Mouse (Mus musculus): ENCODE data around the gene Gm45062.
A peak's percentile ranks its signal among the peaks of the same experiment; 100 is the strongest.
"Not testable (repeated sequence)": the region's sequence is repeated elsewhere in the genome, so short reads cannot be mapped to it uniquely, and the experiment has no call there.

Gene Gm45062

DNA sequence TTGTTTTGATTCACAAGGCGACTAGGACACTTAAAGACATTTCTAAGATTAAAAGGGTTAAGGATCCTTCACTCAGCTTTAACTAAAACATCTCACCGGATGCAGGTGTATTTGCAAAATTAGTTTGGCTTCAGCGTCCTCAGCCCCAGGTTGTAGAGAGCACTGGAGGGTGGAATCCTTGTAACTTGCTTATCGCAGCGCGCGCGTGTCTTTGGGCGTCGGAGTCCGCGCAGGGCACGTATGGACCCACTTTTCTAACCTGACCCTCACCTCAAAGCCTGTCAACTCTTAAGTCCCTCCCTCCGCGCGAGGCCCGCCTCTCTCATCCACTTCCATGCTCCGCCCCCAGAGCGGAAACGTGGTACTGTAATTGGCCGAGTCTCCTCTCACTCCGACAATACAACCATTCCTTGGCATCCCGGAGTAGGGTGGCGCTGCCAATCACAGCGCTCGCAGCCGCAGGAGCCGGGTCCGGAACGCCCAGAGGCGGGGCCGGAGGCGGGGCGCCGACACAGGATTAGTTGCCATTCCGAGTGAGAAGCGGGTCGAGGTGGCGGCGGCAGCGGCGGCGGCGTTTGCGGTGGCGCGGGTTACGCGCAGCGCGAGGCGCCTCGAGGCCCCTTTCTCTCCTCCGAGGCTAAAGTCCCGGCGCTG lies 249.8 kb downstream of the Gm45062 start:
- DNase-seq (ENCODE audit: extremely low spot score): peak; percentile 98

DNA sequence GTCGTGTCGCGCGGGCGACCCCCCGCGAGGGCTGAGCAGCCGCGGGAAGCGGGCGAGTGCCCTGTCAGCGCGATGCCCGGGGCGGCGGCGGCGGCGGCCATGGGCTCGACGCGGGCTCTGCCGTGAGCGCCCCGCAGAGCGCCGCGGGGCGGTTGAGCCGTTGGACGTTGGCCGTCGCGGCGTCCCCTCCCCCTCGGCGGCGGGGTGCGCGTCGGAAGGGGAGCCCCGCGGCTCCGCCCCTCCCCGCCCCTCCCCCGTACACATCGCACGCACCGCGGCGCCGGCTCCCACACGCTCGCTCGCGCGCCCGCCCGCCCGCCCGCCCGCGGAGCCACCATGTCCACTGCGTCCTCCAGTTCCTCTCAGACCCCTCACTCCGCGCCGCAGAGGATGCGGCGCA lies 250.3 kb downstream of the Gm45062 start, which contains the start of gene Glcci1:
TSS of gene Glcci1 (plus strand) at position 50 of the 400 bp plus-strand sequence.
- DNase-seq (ENCODE audit: extremely low spot score): peak; percentile 75

DNA sequence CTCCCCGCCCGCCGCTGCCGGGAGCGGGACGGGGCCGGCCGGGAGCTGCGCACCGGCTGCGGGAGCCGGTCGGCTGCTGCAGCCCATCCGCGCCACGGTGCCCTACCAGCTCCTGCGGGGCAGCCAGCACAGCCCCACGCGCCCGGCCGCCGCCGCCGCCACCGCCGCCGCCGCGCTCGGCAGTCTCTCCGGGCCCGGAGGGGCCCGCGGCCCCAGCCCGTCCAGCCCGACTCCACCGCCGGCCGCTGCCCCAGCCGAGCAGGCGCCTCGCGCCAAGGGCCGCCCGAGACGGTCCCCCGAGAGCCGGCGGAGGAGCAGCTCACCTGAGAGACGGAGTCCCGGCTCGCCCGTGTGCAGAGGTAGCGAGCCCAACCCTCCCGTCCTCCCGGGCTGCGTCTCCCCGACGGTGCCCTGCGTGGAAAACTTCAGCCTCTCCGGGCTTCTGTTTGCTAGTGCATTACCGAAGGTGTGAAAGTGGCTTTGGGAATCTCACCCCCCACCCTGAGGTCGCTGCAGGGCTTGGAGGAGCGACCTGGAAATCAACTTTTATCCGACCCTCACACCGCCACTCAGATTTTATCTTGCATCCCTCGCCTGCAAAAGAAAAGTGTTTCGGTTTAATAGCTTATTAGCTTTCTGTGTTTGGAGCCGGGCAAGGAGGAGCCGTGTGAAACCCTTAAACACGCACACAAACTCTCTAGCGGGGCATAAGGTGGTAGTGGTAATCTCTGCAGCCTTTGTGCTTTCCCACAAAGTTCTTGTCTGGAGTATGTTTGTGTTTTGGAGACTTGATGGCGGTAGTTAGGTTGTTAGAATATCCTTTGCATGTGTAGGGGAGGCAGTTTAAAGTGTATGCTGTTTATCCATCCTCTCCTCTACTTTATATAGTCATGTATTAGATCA lies 251.0 kb downstream of the Gm45062 start:
- DNase-seq (ENCODE audit: extremely low spot score): no peak

DNA sequence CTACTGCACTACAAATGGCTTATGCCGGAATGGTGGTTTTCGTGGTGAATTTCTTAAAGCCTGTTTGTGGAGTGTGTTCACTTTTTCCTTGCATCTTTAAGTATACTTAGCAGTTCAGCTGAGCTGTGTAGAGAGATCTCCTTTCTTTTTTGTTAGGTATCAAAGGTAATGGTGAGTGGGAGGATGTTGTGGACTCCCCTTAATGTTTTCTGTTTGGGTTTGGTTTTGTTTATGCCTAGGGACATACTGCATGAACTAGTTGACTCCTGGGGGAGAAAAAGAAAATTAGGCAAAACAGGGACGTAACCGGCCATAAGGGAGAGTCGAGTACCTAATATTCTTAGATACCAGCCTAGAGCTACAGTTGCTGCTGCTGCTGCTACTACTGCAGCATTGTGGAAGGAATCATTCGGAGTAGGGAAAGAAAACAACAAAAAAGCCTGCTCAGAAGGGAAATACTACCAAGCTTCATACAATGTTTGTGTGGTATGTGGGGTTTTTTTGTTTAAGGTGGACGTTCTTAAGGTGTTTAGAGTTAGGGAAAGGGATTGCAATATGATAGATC lies 251.7 kb downstream of the Gm45062 start:
- peak; percentile 14 for DNase-seq (ENCODE audit: extremely low spot score)

DNA sequence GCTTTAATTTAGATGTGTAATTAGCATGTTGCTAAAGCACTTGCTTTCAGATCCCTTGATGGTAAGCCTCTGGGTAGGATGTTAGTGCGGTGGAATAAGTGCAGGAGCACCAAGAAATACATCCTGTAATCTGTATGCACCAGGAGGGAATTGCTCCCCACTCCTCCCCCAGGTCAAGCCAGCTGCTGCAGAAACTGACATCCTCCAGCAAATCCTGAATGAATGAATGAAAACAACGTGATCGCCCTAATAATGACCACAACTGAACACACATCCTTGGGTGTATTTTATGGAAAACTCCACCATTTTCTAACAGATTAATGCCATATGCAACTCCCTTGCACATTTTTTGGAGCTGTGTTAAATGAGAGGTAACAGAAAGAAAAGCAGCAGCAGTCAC lies 252.2 kb downstream of the Gm45062 start:
- DNase-seq (ENCODE audit: extremely low spot score): no peak

DNA sequence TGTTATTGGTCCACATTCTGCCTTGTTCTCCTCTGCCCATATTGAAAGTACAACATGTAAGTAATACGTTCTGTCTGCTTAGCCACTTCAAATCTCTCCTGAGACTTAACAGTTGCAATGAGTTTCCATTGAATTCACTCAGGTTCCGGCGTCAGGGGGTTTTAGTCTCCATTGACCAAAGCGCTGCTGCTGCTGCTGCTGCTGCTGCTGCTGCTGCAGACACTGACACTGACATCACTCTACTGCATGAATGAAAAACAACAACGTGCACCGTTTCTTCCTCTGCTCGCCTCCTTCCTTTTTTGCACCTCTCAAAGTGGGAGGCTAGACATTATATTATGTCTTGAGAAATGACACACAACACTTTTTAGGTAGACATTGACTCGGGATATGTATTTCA lies 253.2 kb downstream of the Gm45062 start:
- peak; percentile 11 for DNase-seq (ENCODE audit: extremely low spot score)

DNA sequence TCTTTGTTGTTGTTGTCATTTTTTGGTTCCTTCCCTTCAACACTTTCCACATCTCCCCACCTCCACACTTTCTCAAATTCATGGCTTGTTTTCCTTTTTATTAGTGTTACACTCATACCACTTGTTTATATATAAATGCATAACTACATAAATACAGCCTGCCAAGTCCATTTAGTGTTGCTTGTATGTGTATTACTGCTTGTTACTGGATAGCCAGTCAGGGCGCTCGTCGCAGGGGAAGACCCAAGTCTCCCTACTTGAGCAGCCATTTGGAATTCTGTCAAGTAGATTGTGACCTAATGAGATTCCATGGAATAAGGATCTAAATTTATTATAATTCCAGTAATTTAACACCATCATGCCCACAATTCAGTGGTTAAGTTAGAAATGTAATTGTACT lies 260.4 kb downstream of the Gm45062 start:
- DNase-seq (ENCODE audit: extremely low spot score): no peak

DNA sequence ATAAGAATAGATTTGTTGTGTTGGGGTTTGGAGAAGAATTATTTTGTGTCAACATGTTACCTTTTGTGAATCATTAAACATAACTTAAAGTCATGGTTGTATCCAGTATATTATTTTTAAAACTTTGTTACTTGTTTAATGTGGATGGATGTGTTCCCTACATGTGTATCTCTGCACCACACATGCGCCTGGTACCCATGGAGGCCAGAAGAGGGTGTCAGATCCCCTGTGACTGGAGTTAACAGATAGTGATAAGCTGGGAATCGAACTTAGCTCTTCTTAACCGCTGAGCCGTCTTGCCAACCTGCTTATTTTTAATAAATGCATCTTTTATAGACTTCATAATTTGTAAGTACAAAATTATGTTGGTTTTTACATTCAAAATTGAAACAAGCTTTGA lies 262.0 kb downstream of the Gm45062 start:
- DNase-seq (ENCODE audit: extremely low spot score): no peak

DNA sequence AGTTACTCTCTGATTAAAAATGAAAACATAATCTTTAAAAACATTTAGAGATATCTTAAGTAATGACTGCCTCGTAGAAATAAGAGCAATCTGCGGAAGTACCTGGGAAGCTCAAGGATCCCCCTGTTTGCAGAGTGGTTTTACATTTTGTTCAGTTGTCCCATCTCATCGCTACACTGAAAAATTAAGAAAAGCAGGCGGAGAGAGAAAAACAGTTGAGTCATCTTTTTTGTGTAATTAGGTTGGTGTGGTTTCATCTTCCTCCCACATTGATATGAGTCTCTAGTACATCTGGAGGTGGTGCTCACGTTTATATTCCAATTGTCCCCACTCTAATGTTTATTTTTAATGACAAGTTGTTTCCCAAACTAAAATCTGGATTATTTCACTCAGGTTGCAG lies 265.5 kb downstream of the Gm45062 start:
- DNase-seq (ENCODE audit: extremely low spot score): no peak

DNA sequence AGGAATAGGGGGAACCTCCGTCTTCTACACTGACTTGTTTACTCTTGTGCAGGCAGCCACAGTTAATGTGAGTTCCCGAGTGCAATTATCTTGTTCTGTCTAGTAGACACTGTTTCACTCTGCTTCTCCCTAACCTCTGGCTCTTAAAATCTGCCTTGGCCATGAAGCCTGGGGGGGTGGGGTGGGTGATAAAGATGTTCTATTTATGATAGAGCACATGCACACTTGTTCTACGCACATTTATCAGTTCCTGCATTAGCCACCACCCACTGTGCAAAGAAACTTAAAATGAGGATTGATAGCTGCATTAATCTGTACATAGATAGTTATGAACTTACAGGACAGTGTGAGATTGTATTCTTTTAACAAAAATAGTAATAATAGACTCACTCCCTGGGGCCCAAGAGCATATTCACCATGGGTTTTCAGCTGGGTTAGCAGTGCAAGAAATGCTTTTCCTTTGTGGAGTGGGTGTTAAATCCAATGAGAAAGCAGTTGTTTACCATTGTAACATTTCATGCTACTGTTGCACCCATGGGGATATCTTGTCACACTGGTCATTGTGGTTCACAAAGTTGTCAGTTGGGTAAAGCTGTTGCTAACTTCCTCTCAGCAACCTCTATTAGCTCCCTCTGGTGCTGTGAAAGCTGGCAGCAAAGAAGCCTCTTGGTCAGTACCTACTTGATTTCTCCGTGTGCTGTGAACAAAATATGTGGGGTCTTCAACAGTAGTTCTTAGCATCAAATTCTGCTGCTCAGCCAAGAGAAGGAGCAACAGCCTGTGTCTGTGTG lies 272.0 kb downstream of the Gm45062 start:
- no peak for DNase-seq (ENCODE audit: extremely low spot score)

DNA sequence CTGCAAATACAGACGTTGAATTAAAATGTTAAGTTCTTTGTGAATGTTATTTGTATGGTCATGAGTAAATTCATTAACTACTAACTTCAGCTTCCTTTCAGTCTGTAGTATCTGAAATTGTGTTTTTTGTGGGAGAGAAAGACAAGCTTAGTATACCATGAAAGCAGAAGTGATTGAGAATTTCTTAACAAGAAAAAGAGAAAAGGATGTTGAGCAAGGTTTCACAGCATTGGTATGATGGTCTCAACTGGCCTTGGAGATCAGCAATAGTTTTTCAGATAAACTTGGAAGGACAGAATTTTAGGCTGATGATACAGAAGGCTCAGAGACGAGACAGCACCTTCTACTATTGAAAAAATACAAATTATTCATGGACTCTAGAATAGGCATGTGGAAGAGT lies 277.7 kb downstream of the Gm45062 start:
- DNase-seq (ENCODE audit: extremely low spot score): no peak

DNA sequence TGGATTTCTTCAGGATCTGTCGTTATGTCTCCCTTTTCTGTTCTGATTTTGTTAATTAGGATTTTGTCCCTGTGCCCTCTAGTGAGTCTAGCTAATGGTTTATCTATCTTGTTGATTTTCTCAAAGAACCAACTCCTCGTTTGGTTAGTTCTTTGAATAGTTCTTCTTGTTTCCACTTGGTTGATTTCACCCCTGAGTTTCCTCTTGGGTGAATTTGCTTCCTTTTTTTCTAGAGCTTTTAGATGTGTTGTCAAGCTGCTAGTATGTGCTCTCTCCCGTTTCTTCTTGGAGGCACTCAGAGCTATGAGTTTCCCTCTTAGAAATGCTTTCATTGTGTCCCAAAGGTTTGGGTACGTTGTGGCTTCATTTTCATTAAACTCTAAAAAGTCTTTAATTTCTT lies 282.3 kb downstream of the Gm45062 start:
- DNase-seq (ENCODE audit: extremely low spot score): not testable (repeated sequence)

DNA sequence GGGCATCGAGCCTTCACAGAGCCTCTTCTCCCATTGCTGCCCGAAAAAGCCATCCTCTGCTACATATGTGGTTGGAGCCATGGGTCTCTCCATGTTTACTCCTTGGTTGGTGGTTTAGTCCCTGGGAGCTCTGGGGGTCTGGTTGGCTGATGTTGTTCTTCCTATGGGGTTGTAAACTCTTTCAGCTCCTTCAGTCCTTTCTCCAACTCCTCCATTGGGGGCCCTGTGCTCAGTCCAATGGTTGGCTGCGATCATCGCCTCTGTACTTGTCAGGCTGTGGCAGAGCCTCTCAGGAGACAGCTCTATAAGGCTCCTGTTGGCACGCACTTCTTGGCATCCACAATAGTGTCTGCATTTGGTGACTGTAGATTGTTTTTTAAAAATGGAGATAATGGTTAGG lies 285.6 kb downstream of the Gm45062 start:
- no peak for DNase-seq (ENCODE audit: extremely low spot score)

DNA sequence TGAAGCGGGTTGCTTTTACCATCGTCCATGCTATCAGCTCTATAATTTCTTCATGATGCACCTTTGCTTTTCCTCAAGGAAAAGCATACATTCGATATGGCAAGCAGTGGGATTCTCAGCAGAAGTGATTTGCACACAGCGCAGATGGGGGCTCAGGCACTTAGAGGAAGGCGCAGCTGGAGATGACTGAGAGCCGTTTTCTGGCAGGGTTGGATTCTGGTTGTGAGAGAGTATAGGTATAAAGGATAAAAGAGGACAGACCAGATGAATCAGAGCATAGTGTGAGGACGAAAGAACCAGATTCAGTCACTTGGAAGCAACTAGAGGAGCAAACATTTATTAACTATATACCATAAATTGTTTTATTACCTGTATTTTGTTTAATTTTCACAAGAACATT lies 286.5 kb downstream of the Gm45062 start:
- DNase-seq (ENCODE audit: extremely low spot score): no peak

DNA sequence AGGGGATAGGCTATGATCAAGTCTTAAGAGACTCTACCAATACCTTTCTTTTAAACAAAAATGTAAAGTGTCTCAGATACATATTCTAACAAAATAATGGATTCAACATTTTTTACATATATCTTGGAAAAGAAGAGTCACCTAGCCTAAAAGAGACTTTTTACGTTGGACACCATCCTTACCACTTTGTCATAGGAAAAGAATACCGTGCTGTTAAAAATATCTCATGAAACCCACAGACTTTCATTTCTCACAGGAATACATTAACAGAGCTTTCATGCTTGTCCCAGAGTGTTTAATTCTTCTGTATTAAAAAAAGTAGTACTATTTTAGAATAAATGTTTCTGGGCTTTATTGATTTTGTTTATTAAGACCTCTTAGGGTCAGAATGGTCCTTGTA lies 291.9 kb downstream of the Gm45062 start:
- DNase-seq (ENCODE audit: extremely low spot score): no peak

DNA sequence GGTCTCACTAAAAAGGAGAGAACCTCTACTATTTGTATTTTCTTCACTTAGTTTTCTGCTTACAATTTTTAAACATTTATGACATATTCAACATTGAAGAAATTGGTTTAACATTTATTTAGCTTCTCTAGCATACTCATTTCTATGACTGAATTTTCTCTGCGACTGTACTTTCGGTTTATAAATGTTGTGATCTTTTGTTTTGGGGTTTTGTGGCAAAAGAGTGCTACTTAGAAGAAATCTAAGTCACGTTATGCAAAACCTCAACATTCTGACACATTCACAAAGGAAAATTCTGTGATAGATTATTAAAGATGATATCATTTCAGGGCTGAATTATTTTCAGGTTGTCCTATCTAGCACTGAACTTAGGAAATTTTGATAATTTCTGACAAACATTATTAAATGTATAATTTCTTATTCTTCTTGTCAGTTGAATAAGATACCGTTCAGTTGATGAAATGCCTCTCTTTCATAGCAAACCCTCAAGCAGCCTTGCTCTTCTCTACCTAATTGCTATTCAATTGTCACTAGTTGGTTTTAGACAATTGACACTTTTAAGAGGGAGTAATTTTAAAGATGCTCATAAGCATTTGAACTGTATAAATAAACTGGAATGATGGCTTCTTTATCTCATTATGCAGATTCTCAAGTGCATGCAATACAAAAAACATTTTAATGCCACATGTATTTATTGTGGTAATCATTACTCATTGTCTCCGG lies 297.8 kb downstream of the Gm45062 start:
- no peak for DNase-seq (ENCODE audit: extremely low spot score)

DNA sequence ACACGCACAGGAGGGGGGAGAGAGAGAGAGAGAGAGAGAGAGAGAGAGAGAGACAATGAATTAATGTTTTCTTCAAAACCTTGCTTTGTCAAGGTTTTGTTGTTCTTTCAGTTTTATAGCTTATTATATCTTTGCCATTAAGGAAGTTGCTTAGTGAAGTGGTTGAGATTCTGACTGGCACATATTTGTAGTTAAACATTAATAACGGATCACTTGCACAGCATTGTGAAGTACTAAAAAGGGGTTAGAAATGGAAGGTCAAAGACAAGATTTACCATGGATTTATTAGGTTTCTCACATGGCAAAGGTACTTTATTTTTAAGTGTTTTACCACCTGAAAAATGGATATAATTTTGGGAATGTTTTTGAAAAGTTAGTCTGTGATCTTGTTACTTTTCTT lies 301.4 kb downstream of the Gm45062 start:
- no peak for DNase-seq (ENCODE audit: extremely low spot score)

DNA sequence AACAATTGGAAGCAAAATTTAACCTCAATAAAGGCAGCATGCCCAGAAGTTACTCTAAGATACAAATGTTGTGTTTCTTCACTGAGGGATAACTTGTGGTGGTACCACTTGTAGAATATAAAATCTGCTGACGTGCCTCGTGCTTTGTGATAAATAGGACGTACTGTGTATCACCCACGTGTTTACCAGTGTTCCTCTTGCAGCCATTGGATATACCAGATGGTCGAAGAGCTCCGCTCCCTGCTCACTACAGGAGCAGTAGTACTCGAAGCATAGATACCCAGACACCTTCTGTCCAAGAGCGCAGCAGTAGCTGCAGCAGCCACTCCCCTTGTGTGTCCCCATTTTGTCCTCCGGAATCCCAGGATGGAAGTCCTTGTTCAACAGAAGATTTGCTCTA lies 323.1 kb downstream of the Gm45062 start:
- DNase-seq (ENCODE audit: extremely low spot score): no peak

DNA sequence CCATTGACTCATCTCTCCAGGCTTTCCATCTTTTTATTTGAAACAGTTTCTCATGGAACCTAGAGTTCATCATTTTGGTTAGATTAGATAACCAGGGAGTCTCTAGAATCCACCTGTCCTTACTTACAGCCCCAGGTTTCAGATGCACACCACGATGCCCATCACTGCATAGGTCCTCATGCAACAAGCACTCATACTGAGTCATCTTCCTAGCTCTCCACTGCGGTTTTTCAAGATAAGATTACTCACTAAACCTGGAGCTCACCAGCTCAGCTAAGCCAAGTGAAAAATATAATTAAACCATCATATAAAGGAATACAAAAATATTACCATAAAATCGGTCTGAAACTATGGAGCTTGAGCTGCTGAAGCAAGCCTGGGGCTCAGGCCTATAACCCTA lies 324.6 kb downstream of the Gm45062 start:
- no peak for DNase-seq (ENCODE audit: extremely low spot score)

DNA sequence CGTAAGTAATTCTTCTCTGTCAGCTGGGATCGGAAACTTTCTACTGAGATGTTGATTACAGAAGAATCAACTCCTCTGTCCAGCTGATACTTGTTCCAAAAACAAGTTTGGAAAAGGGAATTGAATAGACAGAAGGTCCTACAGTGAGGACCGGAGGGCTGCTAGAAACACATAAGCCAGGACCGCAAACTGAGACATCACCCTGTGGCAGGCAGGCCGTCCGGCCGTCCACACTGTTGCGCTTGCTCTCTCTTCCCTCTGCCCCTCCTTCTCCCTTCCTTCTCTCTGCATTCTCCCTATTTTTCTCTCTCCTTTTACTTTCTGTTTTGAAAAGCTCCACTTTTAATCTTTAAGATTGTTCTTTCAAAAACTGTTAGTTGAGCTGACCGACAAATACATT lies 332.4 kb downstream of the Gm45062 start:
- no peak for DNase-seq (ENCODE audit: extremely low spot score)

DNA sequence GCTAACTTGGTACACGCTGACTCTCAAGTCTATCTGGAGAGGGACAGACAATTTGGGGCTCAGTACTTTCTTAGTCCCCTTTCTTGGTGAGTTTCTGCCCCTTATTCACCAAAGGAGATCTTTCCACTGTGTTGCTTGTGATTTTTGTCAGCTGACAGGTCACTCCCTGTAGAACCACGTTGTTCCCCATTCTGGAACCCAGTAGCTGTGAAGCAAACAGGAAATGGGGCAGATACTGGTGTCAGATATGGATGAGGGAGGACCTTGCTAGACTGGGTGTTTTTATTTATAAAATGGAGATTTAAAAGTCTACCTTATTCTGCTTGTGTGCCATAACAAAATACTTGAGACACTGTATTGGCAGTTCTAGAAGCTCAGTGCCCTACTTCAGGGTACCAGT lies 358.1 kb downstream of the Gm45062 start:
- no peak for DNase-seq (ENCODE audit: extremely low spot score)

All from embryo, embryonic 9.5 days (tissue).